Mouse (Mus musculus) kidney, embryonic 16.5 days (tissue): Measurements from ENCODE around the gene Nr4a1. TPM values are rescaled to one million over a fixed set of nuclear protein-coding genes. Genes with fewer than 3 reads are reported as not detected.

Experiments used
- ATAC-seq: fragments of 200-750 bp; cut with Nextera tagmentation; 2 replicates; pipeline ENCODE4 v1.8.0; 2017; ENCODE audit warnings: moderate TSS enrichment; ENCODE audit not compliant: low FRiP score, low TSS enrichment
- H3K27ac ChIP-seq: fragments of 300-500 bp; sonication (generic); 2 replicates; pipeline ENCODE4 v1.5.1; 2014; ENCODE audit warnings: low read length
- H3K27me3 ChIP-seq: fragments of 300-500 bp; sonication (generic); 2 replicates; pipeline ENCODE4 v1.6.1; 2014; ENCODE audit warnings: low read length, control low read depth, mixed read lengths; ENCODE audit not compliant: insufficient read depth
- H3K36me3 ChIP-seq: fragments of 300-500 bp; sonication (generic); 2 replicates; pipeline ENCODE4 v1.6.1; 2014; ENCODE audit warnings: low read length, control low read depth, mixed read lengths; ENCODE audit not compliant: insufficient read depth
- H3K4me1 ChIP-seq: fragments of 300-500 bp; sonication (generic); 2 replicates; pipeline ENCODE4 v1.6.1; 2014; ENCODE audit warnings: low read length, control low read depth, mixed read lengths; ENCODE audit not compliant: insufficient read depth
- H3K4me2 ChIP-seq: fragments of 300-500 bp; sonication (generic); replicated peaks from 2 replicates; pipeline ENCODE4 v1.6.1; 2014; ENCODE audit warnings: low read depth, low read length
- H3K4me3 ChIP-seq: fragments of 300-500 bp; sonication (generic); 2 replicates; pipeline ENCODE4 v1.5.1; 2014; ENCODE audit warnings: mild to moderate bottlenecking, low read length
- H3K9ac ChIP-seq: fragments of 300-500 bp; sonication (generic); replicated peaks from 2 replicates; pipeline ENCODE4 v1.6.1; 2014; ENCODE audit warnings: low read length
- H3K9me3 ChIP-seq: fragments of 300-500 bp; sonication (generic); 2 replicates; pipeline ENCODE4 v1.6.1; 2016; ENCODE audit warnings: low read length, control low read depth
- whole genome bisulfite sequencing: fragments of 180-500 bp; shearing (Covaris S2); extraction: QIAGEN DNeasy Blood & Tissue Kit; methylation state at CpG from one replicate; pipeline ENCODE4 v1.1.7; 2014; 5-methylcytosine and 5-hydroxymethylcytosine counted together
- polyA plus RNA-seq: library from polyadenylated mRNA; unstranded; fragments of >200 nt; fragmentation: Nextera tagmentation; extraction: Ambion mirVana; gene quantifications from 2 replicates; pipeline ENCODE4 v1.2.1, GENCODE M21; 2015

Gene Nr4a1
- 10.8 and 11.9 TPM in 2 replicates for polyA plus RNA-seq

DNA sequence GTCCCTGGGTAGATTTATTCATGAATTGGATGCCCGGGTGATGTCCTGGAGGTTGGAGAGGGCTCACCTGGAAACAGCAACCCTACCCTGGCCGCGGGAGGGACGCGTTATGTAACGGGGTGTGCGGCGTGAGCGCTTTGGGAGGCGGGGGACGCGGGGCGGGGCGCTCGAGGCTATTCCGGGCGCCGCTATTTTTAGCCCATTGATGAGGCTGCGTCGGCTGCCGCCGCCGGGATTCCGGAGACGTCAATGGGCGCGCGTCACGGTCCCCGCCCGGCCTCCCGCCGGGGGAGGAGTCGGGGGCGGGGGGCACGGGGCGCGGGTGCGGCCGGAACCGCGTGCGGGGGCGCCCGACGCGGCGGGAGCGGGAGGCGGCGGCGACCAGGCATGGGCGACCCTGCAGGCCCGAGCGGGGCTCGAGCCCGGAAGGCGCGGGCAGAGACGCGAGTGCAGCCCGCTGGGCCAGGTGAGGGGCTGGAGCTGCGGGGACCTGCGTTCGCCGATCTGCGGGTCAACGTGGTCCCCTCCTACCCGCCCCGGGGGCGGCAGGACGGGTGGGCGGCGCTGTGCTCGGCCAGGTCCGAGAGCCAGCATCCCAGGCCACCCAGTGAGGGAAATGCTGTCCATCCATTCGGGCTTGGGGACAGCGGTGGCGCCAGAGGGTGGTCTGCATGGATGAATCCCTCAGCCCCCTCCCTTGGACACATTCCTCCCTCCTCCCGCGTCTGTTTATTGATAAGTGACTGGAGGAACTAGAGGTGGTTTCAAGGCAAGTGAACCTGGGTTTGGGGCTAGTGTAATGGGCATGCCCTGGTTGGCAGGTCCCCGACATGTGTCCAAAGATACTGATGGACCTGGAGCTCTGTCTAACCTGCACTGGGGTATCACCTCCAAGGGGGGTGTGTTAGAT, at the start of gene Nr4a1:
TSS of gene Nr4a1 (plus strand) at position 384 of the 910 bp plus-strand sequence.
- peak; percentile 58 for ATAC-seq
- 2% methylated on average over 59 of the region's 82 CpGs for WGBS
- H3K27ac ChIP-seq = no peak within 1 kb of the TSS

GRCm38 (mm10) chr15:101204781-101205180, 49.3 kb upstream of the Nr4a1 start:
- Histone ChIP-seq H3K36me3 (peaks cover 60% of the 10 kb centered on the region), H3K27me3 (no peaks in the 10 kb centered on the region), H3K4me2 (no peak overlapping the region), H3K9ac (no peak overlapping the region), H3K4me3 (no peak overlapping the region), H3K9me3 (no peaks in the 10 kb centered on the region), H3K27ac (no peak overlapping the region), H3K4me1 (no peaks in the 10 kb centered on the region)
- ATAC-seq = no peak
- 87% methylated on average over 7 of the region's 7 CpGs for WGBS

More for the DNA sequence above, at the start of gene Nr4a1:
- Histone ChIP-seq H3K4me3 (peak within 1 kb of the TSS; percentile 66), H3K9ac (peak within 1 kb of the TSS; percentile 83), H3K9me3 (no peaks in the 10 kb centered on the region), H3K4me2 (peak within 1 kb of the TSS; percentile 95), H3K4me1 (peaks cover 4% of the 10 kb centered on the region), H3K27me3 (no peaks in the 10 kb centered on the region), H3K36me3 (no peaks in the 10 kb centered on the region)

GRCm38 (mm10) chr15:101210228-101210627, 43.8 kb upstream of the Nr4a1 start:
- no peak overlapping the region for H3K4me2 ChIP-seq
- no peak overlapping the region for H3K27ac ChIP-seq
- WGBS = 67% methylated on average over 6 of the region's 6 CpGs
- H3K4me3 ChIP-seq = no peak overlapping the region
- no peaks in the 10 kb centered on the region for H3K9me3 ChIP-seq
- peak; percentile 62 for ATAC-seq
- peaks cover 52% of the 10 kb centered on the region for H3K36me3 ChIP-seq
- H3K27me3 ChIP-seq = no peaks in the 10 kb centered on the region
- H3K4me1 ChIP-seq = peaks cover 2% of the 10 kb centered on the region; the same call in 1 of the 2 replicates
- H3K9ac ChIP-seq = no peak overlapping the region

GRCm38 (mm10) chr15:101210998-101211613, 43.0 kb upstream of the Nr4a1 start:
- 85% methylated on average over 14 of the region's 14 CpGs for whole genome bisulfite sequencing
- ATAC-seq = no peak
- Histone ChIP-seq H3K27ac (no peak overlapping the region), H3K27me3 (no peaks in the 10 kb centered on the region), H3K4me3 (no peak overlapping the region), H3K4me2 (no peak overlapping the region), H3K9me3 (no peaks in the 10 kb centered on the region), H3K4me1 (peaks cover 2% of the 10 kb centered on the region; the same call in 1 of the 2 replicates), H3K36me3 (peaks cover 48% of the 10 kb centered on the region), H3K9ac (no peak overlapping the region)

GRCm38 (mm10) chr15:101212435-101212834, 41.6 kb upstream of the Nr4a1 start:
- H3K27me3 ChIP-seq = no peaks in the 10 kb centered on the region
- 79% methylated on average over 14 of the region's 14 CpGs for WGBS

GRCm38 (mm10) chr15:101215136-101215535, 38.9 kb upstream of the Nr4a1 start:
- no peak for ATAC-seq

More at GRCm38 (mm10) chr15:101212435-101212834, 41.6 kb upstream of the Nr4a1 start:
- H3K36me3 ChIP-seq = peaks cover 36% of the 10 kb centered on the region
- H3K4me2 ChIP-seq = no peak overlapping the region
- peaks cover 2% of the 10 kb centered on the region; the same call in 1 of the 2 replicates for H3K4me1 ChIP-seq
- H3K27ac ChIP-seq = no peak overlapping the region
- H3K9ac ChIP-seq = no peak overlapping the region
- no peak overlapping the region for H3K4me3 ChIP-seq
- peak; percentile 66 for ATAC-seq
- no peaks in the 10 kb centered on the region for H3K9me3 ChIP-seq

GRCm38 (mm10) chr15:101216036-101216435, 38.0 kb upstream of the Nr4a1 start:
- Histone ChIP-seq H3K9me3 (no peaks in the 10 kb centered on the region), H3K4me1 (peaks cover 5% of the 10 kb centered on the region), H3K4me3 (no peak overlapping the region), H3K36me3 (peaks cover 19% of the 10 kb centered on the region), H3K27ac (no peak overlapping the region), H3K27me3 (no peaks in the 10 kb centered on the region), H3K9ac (no peak overlapping the region), H3K4me2 (no peak overlapping the region)
- WGBS = 81% methylated on average over 4 of the region's 4 CpGs
- no peak for ATAC-seq

More at GRCm38 (mm10) chr15:101215136-101215535, 38.9 kb upstream of the Nr4a1 start:
- no peaks in the 10 kb centered on the region for H3K9me3 ChIP-seq
- peaks cover 2% of the 10 kb centered on the region; the same call in 1 of the 2 replicates for H3K4me1 ChIP-seq
- no peak overlapping the region for H3K9ac ChIP-seq
- no peak overlapping the region for H3K4me3 ChIP-seq
- no peak overlapping the region for H3K4me2 ChIP-seq
- 51% methylated on average over 2 of the region's 2 CpGs for WGBS
- no peaks in the 10 kb centered on the region for H3K27me3 ChIP-seq
- H3K27ac ChIP-seq = no peak overlapping the region
- peaks cover 26% of the 10 kb centered on the region for H3K36me3 ChIP-seq

DNA sequence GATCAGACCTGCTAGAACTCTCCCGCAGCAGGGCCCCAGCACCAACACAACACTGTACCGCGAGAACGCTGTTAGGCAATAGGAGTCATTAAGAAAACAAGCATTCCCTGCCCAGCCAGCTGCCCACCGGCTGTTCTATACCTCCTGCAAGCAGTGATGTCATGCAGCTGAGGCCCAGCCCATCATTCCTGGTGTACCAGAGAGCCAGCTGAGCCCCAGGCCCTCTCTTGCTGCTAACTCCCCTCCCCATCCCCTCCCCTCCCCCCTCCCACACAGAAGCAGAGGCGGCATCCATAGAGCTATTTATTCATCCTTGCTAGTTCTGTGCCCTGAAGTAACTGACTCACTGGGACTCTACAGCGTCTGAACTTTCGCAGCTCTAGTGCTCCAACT, 33.2 kb upstream of the Nr4a1 start:
- Histone ChIP-seq H3K9ac (no peak overlapping the region), H3K27me3 (peaks cover 18% of the 10 kb centered on the region), H3K4me3 (no peak overlapping the region), H3K9me3 (no peaks in the 10 kb centered on the region), H3K4me1 (peaks cover 37% of the 10 kb centered on the region), H3K27ac (no peak overlapping the region), H3K36me3 (no peaks in the 10 kb centered on the region), H3K4me2 (peak overlapping the region; percentile 54; the same call in 1 of the 2 replicates)
- peak; percentile 7; the same call in 1 of the 2 replicates for ATAC-seq
- WGBS = 9% methylated on average over 8 of the region's 8 CpGs

GRCm38 (mm10) chr15:101221298-101222104, 32.6 kb upstream of the Nr4a1 start:
- WGBS = 5% methylated on average over 14 of the region's 14 CpGs
- no peaks in the 10 kb centered on the region for H3K36me3 ChIP-seq
- peak overlapping the region; percentile 50 for H3K9ac ChIP-seq
- H3K4me3 ChIP-seq = peak overlapping the region; percentile 36
- peak; percentile 36 for ATAC-seq
- H3K27me3 ChIP-seq = peaks cover 18% of the 10 kb centered on the region
- H3K27ac ChIP-seq = peak overlapping the region; percentile 17; the same call in 1 of the 2 replicates
- peak overlapping the region; percentile 54 for H3K4me2 ChIP-seq
- peaks cover 38% of the 10 kb centered on the region for H3K4me1 ChIP-seq
- no peaks in the 10 kb centered on the region for H3K9me3 ChIP-seq
